Mouse (Mus musculus): ENCODE data around the gene Psmb8.

The Psmb8 gene

GRCm38 (mm10) chr17:34248764-34249163, 51.2 kb downstream of the Psmb8 start:
- no peak for DNase-seq (ENCODE audit: low read depth, low spot score)

- no peak for DNase-seq (ENCODE audit: low read depth, low spot score)
These were observed 51.8 kb downstream of the Psmb8 start for GRCm38 (mm10) chr17:34249361-34249760.

GRCm38 (mm10) chr17:34249878-34250277, 52.4 kb downstream of the Psmb8 start:
- peak; percentile 76 for DNase-seq (ENCODE audit: low read depth, low spot score)

Data from brain, adult 2 months (tissue).